Mouse (Mus musculus) frontal cortex, postnatal 14 days (tissue): ENCODE data around the gene Synpo2.
"Not testable (repeated sequence)": the region's sequence is repeated elsewhere in the genome, so short reads cannot be mapped to it uniquely, and the experiment has no call there.

Source experiments
- DNase-seq, 2 experiments: peaks; one replicate each; pipeline ENCODE4 v3.0.0; 2022; ENCODE audit warnings: low spot score in 2 of 2

Synpo2 gene

DNA sequence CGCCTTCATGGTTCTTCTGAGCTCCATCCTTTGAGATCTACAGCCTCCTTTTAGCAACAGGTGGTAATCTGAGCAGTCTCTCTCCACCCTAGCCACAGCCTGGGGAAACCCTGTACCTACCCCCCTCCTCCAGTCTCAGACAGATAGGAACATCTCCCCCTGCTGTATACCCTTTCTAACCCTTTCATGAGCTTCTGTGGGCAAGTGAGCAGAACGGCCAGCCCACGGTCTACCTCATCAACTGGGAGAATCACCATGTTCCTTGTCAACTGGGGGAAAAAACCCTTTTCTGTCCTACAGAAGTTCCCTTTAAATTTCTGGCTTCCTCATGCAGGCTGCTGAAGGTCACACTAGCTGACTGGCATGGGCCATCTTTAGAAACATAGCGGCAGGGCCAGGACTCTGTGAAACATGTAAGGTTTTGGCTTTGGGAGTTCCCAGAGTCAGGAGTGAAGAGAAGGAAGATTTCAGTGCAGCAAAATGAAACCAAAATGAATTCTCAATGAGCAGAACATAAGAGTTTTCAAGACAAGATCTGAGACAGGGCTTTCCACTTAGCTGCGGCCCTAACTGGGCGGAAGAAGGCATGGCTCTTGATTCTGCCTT, 104.7 kb downstream of the Synpo2 start:
- no peak for DNase-seq

DNA sequence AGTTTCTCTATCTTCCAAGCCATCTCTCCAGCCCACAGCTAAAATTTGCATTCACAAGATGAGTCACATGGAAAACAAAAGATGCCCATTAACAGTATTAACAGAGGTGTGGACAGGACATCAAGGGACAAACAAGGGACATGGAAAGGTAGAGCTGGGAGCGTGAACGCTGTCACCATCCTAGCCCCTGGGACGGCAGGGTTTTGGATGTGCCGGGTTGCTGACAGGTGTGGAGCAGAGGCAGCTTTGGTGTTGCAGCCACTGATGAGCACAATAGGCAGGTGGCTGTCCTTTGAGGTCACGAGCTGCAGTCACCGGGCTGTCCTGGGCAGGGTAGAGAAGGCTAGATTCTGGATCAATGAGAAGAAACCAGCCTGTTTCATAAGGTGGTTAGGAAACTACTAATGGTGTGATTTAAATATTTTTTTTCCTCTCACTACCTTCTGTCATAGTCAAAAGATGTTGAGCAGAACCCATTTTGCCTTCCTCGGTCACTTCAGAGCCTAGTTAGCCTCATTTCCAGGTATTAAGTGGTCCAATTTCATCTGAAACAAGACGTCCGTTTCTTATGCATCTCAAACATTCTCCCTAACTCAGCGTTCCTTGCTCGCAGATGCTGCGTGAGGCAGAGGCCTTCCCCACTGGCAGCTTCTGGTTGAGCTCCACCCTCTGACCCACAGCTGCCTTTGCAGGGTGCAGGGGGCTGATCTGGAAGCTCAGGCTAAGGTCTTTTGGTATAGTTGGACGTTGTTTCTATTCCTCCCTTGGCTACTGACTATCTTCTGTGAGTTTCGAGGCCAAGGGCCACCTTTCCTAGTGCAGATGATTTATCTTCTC, 105.4 kb downstream of the Synpo2 start:
- no peak for DNase-seq

- DNase-seq = no peak
Measured at GRCm38 (mm10) chr3:123128781-123129180, 107.2 kb downstream of the Synpo2 start.

GRCm38 (mm10) chr3:123128091-123128490, 107.9 kb downstream of the Synpo2 start:
- no peak for DNase-seq

DNA sequence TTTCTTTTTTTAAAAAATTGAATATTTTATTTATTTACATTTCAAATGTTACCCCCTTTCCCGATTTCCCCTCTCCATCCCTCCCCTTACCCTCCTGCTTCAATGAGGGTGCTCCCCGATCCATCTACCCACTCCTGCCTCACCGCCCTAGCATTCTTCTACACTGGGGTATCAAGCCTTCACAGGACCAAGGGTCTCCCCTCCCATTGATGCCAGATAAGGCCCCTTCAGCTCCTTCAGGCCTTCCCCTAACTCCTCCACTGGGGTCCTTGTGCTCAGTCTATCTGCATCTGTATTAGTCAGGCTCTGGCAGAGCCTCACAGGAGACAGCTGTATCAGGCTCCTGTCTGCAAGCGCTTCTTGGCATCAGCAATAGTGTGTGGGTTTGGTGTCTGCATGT, 109.2 kb downstream of the Synpo2 start:
- not testable (repeated sequence) for DNase-seq

DNA sequence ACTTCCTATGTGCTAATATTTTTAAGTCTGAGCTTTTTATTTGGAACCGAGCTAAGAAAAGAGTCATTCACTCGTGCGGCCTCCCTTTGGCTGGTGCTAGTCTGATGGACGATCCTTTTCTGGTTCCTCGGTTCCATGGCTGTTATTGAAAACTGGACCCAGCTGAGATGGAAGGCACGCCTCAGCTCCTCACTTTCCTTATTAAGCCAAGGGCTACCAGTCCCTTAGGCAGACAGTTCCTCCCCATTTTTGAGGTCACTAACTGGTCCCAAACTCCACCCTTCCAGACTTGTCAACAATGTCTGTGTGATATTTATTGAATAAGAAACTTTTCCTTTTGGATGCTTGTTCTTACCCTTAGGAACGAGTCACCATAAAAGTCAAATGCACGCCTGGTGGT, 112.1 kb downstream of the Synpo2 start:
- no peak for DNase-seq

DNA sequence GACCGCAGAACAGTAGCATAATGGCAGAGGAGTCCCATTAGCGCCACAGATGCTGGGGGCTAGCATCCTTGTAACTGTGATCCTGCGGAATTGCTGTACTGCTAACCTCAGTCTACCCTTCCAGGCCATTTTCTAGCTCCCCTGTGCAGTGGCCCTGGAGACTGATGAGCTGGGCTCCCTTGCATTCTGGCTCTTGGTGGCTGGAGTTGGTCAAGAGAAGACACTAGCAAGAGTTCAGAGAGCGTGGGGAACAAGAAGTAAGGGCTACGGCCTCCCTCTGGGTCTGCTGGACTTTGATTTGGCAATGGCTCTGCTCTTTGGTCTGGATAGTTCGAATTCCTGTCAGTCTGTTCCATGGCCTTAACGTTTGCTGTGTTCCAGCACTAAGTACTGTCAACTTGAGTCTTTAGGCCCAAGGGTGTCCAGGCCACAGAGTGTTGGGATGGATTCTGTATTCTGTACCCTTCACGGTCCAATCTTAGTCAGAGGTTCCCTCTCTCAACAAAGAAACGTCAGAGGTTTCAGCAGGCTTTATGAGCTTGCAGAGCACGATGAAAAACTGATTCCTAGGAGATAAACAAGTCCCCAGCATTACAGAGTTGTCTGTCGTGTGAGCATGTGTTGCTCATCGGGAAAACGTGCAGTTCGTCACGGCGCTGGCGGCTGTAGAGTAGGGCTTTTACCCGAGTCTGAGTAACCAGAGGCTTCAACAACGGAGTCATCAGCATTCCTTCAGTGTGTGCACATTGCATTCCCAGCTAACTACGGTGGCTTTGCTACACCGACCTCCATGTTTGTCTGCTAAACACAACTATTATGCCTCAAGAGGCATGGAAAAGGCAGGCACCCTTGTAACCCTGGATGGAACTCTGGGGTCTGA, 113.6 kb downstream of the Synpo2 start:
- no peak for DNase-seq

DNA sequence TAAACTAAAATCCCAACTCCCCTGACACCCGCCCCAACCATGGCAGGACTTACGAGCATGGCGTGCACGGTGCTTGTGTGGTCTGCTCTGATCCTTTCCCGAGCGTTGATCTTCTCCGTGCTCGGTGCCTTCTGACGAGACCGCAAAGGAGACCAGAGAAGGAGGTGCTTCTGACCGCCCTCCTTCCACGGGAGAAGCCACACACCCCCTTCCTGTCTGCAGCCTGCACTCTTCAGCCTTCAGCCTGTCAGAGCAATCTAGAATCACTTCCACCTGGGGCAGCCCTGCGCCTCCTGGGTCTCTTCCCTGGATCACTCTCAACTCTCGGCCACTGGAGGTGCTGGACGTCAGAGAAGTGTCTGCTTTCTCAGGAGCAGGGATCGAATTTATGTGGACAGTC, 119.0 kb downstream of the Synpo2 start:
- DNase-seq = no peak

DNA sequence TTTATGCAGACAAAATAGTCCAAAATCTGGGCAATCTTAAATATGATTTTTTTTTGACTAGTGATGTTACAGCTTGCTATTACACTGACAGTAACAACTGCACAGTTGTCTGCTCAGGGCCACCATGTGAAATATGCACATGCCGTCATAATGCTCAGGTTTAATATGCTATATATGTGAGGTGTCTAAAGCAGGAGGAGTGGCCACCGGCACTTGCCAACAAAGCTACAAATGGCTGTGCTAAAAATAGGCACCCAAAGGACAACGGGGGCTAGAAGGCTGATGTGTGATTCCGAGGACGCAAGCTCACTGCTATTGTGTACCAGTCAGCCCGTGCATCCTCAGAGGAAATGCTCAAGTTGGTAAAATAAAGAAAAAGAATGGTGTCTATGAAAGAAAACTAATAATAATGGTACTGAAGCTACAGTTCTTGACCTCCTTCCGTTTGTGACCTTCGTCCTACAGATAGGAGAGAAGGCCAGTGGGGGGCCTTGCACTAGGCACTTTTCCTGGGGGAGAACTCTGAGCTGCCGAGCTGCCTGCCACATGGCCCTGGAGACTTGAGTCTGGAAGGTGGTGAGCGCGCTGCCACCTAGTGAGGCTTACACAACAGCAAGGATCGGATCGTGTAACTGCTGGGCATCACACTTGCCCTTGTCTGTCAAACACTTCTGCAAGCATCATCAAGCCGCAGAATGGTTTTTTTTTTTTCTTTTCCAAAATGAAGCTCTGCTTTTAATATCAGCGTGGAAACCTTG, 120.0 kb downstream of the Synpo2 start:
- no peak for DNase-seq

- DNase-seq = no peak
Measured at GRCm38 (mm10) chr3:123114001-123114635, 121.8 kb downstream of the Synpo2 start.

- DNase-seq = no peak
Measured at GRCm38 (mm10) chr3:123112781-123113180, 123.2 kb downstream of the Synpo2 start.

- DNase-seq = no peak
Measured at GRCm38 (mm10) chr3:123111071-123111711, 124.8 kb downstream of the Synpo2 start.

- DNase-seq = no peak
Measured at GRCm38 (mm10) chr3:123107830-123108549, 128.0 kb downstream of the Synpo2 start.

- DNase-seq = no peak
Measured at GRCm38 (mm10) chr3:123104325-123104724, 131.6 kb downstream of the Synpo2 start.

DNA sequence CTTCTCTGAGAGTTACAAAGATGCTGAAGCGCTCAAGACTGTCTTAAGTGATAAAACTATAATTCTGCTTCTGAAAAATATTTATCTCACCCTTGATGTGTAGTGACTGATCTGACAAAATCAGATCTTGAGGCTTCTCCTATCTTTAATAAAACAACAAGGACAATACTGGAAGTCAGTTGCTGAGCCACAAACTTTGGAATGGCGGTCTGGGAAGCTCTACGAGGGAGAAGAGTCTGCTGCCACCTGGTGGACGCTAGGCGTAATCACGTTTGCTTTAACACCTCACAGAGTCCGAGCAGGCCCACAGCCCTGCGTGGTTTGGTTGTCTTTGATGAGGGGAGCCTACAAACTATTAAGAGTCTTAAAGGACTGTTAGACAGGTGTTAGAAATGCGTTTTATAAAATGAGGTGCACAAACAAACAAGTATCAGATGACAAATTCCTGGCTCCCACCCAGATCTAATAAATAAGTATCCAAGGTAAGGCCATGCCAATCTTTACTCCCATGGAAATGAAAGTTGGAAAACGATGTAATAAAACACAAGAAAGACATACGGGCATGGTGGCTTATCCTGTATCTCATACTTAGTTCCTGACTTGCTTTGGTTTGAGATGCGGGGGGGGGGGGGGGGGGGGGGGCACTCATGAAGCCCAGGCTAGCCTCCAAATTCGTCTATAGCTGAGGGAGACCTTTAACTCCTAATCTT, 132.6 kb downstream of the Synpo2 start:
- peak; percentile 32 to 46 for DNase-seq

GRCm38 (mm10) chr3:123101761-123102160, 134.2 kb downstream of the Synpo2 start:
- no peak for DNase-seq

DNA sequence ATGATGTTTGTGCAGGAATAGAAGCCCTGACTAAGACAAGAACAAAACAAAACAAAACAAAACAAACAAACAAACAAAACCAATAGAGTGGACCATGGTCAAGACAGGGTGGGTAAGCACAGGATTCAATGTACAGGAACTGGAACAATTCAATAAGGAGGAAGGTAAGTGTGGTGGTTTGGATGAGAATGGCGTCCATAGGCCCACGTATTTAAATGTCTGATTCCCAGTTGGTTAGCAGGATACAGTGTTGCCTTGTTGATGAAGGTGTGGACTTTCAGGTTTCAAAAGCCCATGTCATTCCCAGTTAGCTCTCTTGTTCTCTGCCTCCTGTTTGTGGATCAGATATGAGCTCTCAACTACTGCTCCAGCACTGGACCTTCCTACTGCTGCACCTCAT, 140.8 kb downstream of the Synpo2 start:
- no peak for DNase-seq

GRCm38 (mm10) chr3:123093640-123094361, 142.1 kb downstream of the Synpo2 start:
- DNase-seq = no peak
